Mouse (Mus musculus) lung, postnatal 25 days (tissue): ENCODE measurements around the gene Agr2.

Experiments
- DNase-seq: peaks from one replicate; pipeline ENCODE4 v3.0.0; 2022; ENCODE audit warnings: low spot score

The Agr2 gene

DNA sequence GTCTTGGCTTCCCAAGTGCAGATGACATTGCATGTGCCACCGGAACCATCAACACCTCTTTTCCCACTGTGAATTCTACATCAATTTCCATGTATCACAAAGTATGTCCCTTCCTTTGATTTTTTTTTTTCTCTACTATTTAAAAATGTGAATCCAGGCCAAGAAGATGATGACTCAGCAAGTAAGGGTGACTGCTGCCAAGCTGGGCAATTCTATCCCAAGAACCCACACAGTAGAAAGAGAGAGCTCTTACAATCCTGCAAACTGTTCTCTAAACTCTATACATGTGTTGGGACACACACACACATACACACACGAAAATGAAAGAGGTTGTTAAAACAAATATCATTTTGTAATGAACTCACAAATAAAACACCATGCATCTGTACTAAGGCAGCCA, 34.5 kb downstream of the Agr2 start:
- no peak for DNase-seq

DNA sequence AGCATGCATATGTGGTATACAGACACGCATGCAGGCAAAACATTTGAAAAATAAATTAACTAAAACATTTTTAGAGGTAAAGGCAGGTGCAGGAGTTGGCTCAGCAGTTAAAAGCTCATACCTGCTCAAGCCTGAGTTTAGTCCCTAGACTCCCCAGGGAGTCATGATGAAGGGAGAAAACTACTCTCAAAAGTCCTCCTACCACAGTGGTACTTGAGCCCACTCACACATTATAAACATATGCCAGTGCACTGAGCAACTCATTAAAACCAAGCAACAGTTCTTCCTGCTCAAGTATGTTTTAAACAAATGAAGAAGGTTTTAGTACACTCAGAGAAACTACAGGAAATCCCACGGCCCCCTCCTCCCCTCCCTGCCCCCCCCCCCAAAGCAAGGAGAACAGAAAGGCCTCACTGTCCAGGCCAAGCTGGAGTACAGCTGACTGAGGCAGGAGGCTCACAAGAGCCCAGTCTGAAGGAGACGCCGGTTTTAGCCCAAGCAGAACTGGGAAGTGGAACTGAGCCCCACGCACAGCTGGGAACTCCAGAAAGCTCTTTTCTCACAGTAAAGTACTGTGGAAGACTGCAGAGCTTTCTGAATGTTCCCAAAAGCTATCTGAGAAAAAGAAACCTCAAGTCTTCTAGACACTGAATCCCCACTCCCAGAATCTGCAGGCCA, 36.4 kb downstream of the Agr2 start:
- no peak for DNase-seq

DNA sequence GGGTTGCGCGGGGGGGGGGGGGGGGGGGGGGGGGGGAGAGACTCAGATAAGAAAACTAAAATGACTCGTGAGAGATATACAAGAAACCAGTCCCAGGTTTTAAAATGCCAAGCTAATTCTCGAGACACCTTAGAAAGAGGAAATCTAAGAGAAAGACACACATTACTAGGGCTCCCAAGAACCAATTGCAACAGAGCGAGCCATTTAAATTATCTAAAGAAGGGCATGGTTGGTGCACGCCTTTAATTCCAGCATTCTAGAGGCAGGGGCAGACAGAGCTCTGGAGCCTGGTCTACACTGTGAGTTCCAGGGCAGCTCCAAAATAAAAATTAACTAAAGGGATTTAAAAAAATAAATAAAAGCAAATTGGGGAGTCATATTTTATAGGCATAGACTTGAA, 37.0 kb downstream of the Agr2 start:
- DNase-seq, result no peak

- peak; percentile 51 for DNase-seq
Observed at GRCm38 (mm10) chr12:36030660-36031363, 38.1 kb downstream of the Agr2 start.

DNA sequence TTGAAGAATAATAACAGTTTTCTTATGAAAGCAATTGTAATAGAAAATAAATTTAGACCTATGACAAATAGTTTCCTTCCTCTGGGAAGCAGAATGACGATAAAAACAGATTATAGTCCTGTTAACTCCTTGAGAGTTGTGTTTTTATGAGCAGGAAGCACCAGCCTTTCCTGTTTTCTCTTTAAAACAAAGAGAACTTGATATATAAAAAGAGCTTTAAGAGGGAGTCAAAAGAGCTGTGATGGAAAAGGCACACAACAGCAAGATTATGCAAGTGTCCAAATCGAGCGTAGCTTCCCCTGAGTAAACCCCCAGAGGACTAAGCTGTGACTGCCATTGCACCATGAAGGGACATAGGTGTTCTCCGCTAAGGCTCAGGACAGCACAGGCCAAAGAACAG, 39.7 kb downstream of the Agr2 start:
- DNase-seq, result peak; percentile 45

DNA sequence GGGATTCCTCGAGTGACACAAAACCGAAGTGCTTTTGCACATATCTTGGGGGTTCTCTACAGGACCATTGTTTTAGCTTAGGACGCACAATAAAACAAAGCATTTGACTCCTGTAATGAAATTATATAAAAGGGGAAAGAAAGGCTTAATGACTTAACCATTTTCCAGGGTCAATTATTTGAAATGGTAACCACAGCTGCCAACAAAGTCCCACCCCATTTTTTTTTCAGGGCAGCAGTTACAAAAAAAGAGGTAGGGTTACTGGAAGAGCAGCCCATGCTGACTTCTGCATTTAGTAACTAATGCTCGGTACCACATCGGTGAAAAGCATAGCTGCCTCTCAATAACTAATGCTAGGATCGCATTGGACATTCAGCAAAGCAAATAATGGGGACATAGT, 42.8 kb downstream of the Agr2 start:
- DNase-seq, result no peak

- DNase-seq, result no peak
Observed at GRCm38 (mm10) chr12:36036121-36036520, 43.4 kb downstream of the Agr2 start.

GRCm38 (mm10) chr12:36036776-36037175, 44.1 kb downstream of the Agr2 start:
- no peak for DNase-seq

GRCm38 (mm10) chr12:36039541-36040084, 46.9 kb downstream of the Agr2 start:
- DNase-seq, result peak; percentile 60

GRCm38 (mm10) chr12:36040571-36041280, 48.0 kb downstream of the Agr2 start:
- DNase-seq, result no peak

DNA sequence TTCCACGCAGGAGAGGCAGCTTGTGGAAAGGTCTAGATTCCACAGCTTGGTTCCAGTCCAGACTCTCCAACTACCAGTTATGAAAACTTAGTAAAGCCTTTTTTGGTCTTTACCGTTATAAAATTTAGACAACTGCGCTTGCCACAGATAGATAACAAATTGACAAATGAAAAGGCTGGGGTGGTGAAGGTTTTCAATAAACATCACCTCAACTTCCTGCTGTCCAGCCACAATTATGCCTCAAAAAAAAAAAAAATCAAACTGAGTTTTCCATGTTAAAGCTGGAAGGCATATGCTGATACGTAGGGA, 48.5 kb downstream of the Agr2 start:
- DNase-seq, result no peak

- DNase-seq, result peak; percentile 83
Observed at GRCm38 (mm10) chr12:36041703-36042347, 49.1 kb downstream of the Agr2 start.

DNA sequence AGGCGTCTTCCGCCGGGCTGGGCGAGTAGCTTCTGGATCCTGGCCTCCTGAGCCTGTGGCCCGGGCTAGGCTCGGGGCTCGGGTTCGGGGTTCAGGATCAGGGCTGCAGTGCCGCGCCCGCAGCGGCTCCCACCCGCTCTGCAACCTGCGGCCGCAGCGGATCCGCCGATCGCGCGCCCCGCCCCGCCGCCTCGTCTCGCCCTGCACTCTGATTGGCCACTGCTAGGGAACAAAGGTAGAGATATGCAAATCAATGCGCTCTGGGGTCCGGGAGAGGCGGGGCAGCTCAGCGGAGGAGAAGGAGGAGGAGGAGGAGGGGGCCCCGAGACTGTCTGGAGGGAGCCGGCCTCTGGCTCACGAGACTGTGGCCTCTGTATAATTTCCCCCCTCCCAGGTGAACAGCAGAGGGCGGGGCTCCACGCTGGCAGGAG, 49.7 kb downstream of the Agr2 start, which contains the start of gene Tspan13:
Gene Tspan13 (minus strand): TSS at position 153 of the 431 bp plus-strand sequence.
- peak; percentile 94 for DNase-seq

DNA sequence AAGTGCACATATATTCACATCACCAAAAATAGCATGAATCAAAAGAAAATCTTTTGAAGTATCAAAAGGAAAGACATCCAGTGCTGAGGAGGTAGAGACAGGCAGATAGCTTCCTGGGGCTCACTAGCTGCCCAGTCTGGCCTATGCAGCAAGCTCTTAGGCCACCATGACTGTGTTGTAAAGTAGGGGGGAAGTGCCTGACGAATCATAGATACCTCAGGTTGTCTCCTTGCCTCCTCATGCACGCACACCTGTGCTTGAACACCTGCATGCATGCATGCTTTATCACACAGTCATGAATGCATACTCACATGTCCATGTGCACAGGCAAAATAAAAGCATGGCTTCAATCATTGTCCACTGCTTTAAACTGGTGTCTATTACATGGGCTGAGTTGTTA, 52.0 kb downstream of the Agr2 start:
- no peak for DNase-seq

DNA sequence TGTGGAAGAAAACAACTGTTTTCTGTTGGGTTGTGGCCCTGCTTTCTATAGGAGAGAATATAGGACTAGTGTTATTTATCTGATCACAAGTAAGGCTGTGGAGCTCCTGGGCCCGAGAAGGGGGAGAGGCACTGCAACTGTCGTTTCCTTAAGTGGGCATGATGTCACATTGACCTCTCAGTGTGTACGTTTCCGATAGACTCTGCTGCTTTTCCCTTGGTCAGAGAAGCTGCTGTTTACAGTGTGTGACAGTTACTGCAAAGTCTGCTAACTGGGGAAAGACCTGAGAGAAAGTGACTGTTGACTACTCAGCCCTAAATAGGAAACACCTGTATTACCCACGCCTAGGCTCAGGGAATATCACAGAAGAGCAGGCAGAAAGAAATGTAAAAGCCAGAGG, 53.5 kb downstream of the Agr2 start:
- no peak for DNase-seq

DNA sequence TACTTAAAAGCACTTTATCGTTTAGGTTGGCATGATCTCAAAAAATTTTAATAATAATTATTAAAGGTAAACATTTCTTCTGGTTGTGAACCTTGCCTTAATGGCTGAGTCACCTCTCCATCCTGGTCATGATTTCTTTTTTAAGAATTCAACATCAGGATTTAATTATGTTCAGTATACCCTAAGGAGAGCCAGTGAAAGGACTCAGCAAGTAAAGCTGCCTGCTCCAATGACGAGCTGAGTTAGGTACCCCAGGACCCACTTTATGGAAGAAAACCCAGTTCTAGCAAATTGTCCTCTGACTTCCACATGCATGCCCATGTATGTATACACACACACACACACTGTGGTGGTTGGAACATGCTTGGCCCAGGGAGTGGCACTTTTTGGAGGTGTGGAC, 54.9 kb downstream of the Agr2 start:
- DNase-seq, result no peak

- no peak for DNase-seq
Observed at GRCm38 (mm10) chr12:36050276-36050675, 57.6 kb downstream of the Agr2 start.
